Mouse (Mus musculus) liver, embryonic 14.5 days (tissue): ENCODE results near the gene Adm.

ENCODE experiments used
- CTCF ChIP-seq: IDR thresholded peaks from 2 replicates; pipeline ENCODE4 v1.5.1; 2016; ENCODE audit warnings: antibody characterized with exemption, low read depth, control low read depth
- EP300 ChIP-seq: IDR thresholded peaks from 2 replicates; pipeline ENCODE4 v1.6.1; 2016; ENCODE audit warnings: antibody characterized with exemption, low read depth

- no peak for TF ChIP-seq CTCF
- no peak for TF ChIP-seq EP300
Observed at GRCm38 (mm10) chr7:110627486-110628272, at the start of gene Adm.
